Mouse (Mus musculus) natural killer cell, adult 2 months (primary cell): Measurements from ENCODE around the gene Pomgnt2.

Experiments used
- DNase-seq, 2 experiments: peaks; one replicate each; pipeline ENCODE4 v3.0.0; 2022; ENCODE audit warnings: low spot score in 2 of 2

The Pomgnt2 gene

GRCm38 (mm10) chr9:121973207-121973606 lies 23.7 kb downstream of the Pomgnt2 start:
- no peak for DNase-seq

DNA sequence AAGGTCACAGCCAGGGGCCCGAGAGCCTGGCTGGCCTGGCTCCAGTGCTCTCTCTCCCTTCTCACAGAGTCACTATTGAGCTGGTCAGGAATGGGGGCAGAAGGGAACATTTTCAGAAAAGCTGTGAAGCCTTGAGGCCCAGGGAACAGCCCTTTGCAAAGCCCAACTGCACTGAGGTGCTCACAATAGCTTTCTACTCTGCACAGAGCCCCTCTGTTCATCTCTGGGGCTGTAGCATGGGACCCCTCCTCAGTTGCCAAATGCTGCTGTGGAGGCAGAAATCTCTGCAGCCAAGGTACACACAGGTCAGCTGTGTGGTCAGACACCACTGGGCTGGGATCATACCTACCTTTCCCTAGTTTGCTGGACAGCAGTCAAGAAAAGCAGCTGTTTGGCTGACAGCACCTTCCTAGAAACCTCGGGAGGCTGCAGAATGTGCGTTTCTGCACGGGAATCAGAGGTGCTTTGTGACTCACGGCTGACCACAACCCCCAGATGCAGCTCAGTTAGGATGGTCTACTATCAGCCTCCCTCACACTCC lies 27.0 kb downstream of the Pomgnt2 start:
- no peak for DNase-seq

DNA sequence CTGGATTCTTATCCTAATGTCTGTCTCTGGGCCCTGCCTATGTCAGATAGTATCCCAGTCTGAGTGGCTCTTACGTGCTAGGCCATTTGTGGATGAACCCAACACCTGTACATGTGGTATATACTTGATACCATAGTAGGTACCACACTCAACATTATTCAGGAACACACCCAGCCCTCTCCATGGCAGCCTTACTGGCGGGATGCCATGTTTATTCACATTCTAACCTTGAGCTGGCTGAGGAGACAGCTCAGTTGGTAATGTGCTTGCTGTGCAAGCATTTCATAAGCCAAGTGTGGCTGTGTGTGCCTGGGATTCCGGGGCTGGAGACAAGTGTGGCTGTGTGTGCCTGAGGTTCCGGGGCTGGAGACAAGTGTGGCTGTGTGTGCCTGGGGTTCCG lies 28.7 kb downstream of the Pomgnt2 start:
- no peak for DNase-seq

DNA sequence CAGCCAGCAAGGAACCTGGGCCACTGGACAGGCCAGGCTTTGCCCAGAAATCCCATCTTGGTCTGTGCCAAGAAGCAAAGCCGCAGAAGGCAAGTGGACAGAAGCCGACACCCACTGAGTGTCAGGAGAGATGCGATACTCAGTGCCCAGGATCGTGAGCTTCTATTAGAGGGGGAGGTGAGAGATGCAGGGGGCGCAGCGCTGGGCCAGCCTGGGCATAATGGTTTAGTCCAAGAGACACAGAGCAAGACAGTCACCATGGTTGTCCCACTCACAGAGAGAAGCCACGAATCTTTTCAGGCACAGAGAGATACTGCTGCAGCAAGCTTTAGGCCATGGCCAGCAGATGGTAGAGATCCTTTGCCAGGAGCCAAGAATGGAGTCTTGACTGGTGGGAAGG lies 32.0 kb downstream of the Pomgnt2 start:
- DNase-seq: no peak

GRCm38 (mm10) chr9:121959966-121960635 lies 36.8 kb downstream of the Pomgnt2 start:
- no peak for DNase-seq

DNA sequence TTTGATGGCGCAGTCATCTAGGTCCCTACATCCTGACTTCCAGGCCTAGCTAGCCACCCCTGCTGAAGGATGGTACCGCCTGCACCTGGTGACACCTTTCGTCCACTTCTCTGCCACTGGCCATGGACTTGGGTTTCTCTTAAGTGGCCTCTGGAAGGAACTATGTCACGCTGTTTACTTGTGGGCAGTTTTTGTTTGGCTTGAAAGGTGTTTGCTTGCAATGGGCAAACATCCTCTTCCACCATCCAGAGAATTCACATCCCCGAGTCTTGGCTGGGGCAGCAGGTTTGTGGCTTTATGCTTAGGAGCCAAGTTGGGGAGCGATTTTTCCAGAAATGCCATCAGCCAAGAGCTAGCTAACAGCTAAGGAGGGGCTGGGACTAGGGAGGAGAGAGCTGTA lies 44.3 kb downstream of the Pomgnt2 start:
- DNase-seq: no peak

- DNase-seq: no peak
Measured at GRCm38 (mm10) chr9:121951114-121951423, 45.8 kb downstream of the Pomgnt2 start.

- no peak for DNase-seq
Measured at GRCm38 (mm10) chr9:121950418-121951113, 46.3 kb downstream of the Pomgnt2 start, which contains the start of gene Fam198a. Gene Fam198a, plus strand, starts transcription at chr9:121950988.

GRCm38 (mm10) chr9:121948431-121948830 lies 48.5 kb downstream of the Pomgnt2 start:
- DNase-seq: no peak

GRCm38 (mm10) chr9:121947784-121948183 lies 49.1 kb downstream of the Pomgnt2 start:
- DNase-seq: no peak

- no peak for DNase-seq
Measured at GRCm38 (mm10) chr9:121943628-121944027, 53.3 kb downstream of the Pomgnt2 start.

DNA sequence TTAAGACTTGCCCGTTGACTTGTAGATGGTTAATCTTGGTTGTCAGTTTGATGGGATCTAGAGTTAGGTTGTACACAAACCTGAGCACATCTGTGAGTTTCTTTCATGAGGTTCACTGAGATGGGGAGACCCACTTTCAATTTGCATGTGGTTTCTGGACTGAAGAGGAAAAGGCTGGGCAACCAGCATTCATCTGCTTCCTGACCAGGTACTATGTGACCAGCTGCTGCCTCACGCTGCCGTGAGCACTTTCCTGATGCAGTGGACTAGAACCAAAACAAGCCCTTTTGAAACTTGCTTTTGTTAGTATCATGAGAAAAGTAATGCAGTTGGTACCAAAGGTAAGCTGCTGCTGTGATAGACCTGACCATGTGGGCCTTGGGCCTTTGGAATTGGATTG lies 53.9 kb downstream of the Pomgnt2 start:
- peak in 1 of 2 experiments; percentile 26 for DNase-seq

DNA sequence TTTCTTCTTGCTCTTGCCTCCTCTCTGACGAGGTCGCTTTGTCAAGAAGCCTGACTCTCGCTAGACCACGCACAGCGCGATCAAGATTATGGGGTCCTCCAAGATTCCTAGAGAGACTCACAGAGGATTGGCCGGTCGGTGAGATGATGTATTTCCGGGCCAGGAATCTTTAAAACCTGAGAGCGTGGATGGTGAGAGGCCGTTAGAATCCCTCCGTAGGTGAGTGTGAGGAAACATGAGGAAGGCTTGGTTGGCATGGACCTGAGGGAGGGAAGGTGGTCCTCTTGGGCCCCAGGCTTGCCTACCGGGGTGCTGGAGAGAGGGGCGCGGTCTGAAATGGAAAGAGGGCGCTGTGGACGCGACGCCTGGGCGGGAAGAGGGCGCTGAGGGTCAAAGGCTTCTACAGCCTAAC lies 59.0 kb downstream of the Pomgnt2 start:
- DNase-seq: no peak

GRCm38 (mm10) chr9:121937451-121937864 lies 59.5 kb downstream of the Pomgnt2 start:
- peak in 1 of 2 experiments; percentile 17 for DNase-seq

DNA sequence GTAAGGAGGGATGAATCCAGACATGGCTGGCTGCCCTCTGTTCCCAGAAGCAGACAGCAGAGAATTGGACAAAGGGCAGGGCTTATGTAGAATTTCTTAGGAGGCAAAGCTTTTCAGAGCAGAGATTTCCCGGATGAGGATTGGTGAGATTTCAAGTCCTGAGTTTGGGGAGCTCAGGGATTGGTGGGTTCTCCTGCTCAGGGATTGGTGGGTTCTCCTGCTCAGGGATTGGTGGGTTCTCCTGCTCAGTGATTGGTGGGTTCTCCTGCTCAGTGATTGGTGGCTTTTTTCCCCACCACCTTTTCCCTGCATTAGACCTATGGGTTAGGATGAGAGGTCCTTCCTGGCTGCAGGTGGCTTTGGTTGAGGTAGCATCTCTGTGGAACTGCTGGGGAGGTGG lies 60.0 kb downstream of the Pomgnt2 start:
- no peak for DNase-seq

GRCm38 (mm10) chr9:121934856-121935255 lies 62.1 kb downstream of the Pomgnt2 start:
- DNase-seq: no peak
